Mouse (Mus musculus) thymus, postnatal 36 days (tissue): ENCODE results near the gene Lrriq4.
"Not testable (repeated sequence)": the region's sequence is repeated elsewhere in the genome, so short reads cannot be mapped to it uniquely, and the experiment has no call there.

Experiments
- DNase-seq, 2 experiments: peaks; one replicate each; pipeline ENCODE4 v3.0.0; 2022; ENCODE audit warnings: mixed read lengths in 2 of 2

Lrriq4 gene

DNA sequence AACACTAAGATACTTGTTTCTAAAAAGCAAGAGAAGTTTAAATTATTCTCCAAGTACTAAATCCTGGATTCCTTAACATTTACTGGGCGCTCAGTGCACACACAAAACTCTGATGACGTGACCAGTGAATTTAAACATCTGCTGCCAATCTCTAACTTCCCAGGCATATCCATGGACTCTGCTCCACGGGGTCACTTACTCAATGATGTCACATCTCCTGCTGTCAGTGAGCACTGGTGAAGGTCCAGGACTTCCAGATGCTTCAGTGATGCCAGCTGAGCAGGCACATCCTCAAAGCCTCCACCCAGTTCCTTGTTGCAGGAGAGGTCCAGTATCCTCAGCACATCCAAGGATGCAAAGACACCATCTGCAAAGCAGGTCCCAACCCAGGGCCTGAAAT is 42.9 kb downstream of the Lrriq4 start:
- DNase-seq, result no peak

DNA sequence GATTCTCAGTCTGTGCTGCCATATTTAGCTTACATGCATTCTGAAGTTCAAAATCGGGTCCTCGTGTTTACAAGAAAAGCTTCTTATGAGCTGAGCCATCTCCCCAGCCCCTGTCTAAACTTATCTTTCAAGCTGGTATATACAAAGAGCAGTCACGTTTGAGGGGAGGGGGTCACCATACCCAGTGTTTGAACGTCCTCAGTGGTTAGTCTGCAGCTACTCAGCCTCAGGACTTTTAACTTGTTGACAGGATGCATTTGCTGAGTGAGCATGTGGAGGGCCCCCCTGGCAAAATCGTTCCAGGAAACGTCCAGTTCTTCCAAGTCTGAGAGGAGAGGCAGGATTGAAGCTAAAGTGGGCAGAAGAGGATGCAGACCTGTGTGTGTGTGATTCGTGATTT is 46.7 kb downstream of the Lrriq4 start:
- DNase-seq, result no peak

GRCm38 (mm10) chr3:30695661-30696060 is 51.4 kb downstream of the Lrriq4 start:
- DNase-seq, result no peak

DNA sequence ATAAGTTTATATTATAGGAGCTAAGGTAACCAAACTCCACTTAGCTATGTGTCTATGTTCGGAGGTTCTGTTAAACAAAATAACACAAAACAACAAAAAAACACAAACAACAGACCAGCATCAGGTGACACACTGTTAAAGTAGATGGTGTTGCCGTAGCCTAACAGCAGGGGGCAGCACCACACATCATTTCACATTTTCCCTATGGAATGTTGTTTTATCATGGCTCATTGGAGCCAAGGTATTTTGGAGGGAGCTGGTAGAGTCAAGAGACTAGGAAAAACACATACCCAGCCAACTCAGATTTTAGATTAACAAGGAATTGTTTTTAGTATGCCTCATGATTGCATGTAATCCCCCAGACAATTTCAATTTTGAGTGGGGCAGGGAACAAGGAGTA is 52.0 kb downstream of the Lrriq4 start:
- no peak for DNase-seq

- DNase-seq, result no peak
Observed at GRCm38 (mm10) chr3:30697891-30698290, 53.6 kb downstream of the Lrriq4 start.

DNA sequence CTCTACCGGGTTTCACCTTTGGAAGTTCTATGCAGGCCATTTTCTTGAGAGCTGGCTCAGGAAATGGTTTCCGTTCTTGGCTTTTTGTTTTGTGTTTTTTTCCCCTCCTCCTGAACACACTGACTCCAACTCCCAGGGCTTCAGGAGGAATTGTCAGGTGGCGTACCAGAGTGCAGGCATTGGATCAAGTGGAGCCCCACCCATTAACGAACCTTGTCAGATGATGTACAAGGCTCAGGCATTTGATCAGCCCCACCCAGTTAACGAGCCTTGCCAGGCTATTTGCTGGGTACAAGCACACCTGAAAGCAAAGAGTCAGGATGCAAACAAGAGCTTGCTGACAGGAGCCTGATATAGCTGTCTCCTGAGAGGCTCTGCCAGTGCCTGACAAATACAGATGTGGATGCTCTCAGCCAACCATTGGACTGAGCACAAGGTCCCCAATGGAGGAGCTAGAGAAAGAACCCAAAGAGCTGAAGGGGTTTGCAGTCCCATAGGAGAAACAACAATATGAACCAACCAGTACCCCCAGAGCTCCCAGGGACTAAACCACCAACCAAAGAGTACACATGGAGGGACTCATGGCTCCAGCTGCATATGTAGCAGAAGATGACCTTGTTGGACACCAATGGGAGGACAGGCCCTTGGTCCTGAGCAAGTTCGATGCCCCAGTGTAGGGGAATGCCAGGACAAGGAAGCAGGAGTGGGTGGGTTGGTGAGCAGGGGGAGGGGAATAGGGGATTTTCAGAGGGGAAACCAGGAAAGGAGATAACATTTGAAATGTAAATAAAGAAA is 55.6 kb downstream of the Lrriq4 start, which contains the start of gene Lrrc31:
Lrrc31 (minus strand) TSS at position 133 of the 795 bp plus-strand sequence.
- not testable (repeated sequence) for DNase-seq

DNA sequence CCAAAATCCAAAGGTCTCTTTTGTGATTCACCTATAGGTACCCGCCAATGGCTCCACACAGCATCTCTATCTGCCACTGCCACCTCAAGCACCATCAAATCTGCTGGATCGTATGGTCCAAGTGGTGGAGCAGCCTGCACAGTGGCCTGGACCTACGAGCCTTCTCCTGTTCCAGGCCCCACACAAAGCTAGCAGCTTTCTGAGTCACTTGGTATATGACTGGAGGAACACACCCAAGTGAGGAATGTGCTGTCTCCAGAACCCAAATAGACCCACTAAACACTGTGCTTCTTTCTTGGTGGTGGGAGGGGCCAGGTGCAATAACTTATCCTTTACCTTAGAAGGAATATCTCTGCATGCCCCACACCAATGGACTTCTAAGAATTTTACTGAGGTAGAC is 61.7 kb downstream of the Lrriq4 start:
- no peak for DNase-seq

DNA sequence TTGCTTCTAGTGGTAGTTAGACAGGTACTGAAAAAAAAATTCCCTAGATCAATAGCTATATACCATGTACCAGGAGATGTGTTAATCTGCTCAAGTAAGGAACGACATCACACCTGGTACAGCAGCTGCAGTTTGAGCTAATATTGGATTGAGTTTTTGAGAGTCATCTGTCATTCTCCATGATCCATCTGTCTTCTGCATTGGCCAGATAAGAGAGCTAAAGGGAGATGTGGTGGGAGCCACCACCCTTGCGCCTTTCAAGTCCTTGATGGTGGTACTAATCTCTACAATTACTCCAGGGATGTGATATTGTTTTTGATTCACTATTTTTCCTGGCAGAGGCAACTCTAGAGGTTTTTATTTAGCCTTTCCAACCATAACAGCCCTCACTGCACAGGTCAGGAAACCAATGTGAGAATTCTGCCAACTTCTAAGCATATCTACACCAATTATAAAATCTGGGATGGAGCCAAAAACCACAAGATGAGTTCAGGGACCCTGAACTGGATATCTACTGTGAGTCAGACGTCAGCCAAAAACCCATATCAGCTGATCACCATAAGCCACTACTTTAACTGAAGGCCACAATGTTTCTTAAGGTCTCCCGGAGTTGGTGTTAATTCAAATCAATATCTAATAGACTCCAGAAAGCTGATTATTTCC is 62.4 kb downstream of the Lrriq4 start:
- DNase-seq, result no peak

- no peak for DNase-seq
Observed at GRCm38 (mm10) chr3:30710191-30710590, 65.9 kb downstream of the Lrriq4 start.

- no peak for DNase-seq
Observed at GRCm38 (mm10) chr3:30713334-30713733, 69.0 kb downstream of the Lrriq4 start.

DNA sequence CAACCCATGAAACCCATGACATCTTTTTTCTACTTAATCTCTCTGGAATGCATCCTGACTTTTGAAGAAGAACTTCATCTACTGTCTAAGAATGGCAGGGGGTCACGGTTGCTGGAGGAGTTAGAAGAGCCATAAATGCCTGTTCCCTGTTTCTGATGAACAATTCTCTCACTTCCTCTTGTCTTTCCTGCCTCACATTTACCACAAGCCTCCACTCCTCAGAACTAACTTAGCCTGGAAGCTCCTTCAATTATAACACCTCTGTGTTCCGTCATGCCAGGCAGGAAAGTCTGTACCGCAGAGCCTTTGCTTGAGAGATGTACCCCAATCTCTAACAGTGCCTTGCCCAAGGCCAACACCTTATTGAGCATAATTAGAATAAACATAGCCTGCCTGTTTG is 74.3 kb downstream of the Lrriq4 start:
- no peak for DNase-seq
